Mouse (Mus musculus) olfactory bulb, adult 2 months (tissue): ENCODE results near the gene Hist1h4c. TPM values are rescaled to one million over a fixed set of nuclear protein-coding genes. Genes with fewer than 3 reads are reported as not detected.
"Not testable (repeated sequence)": the region's sequence is repeated elsewhere in the genome, so short reads cannot be mapped to it uniquely, and the experiment has no call there.

Source experiments
- H3K27ac ChIP-seq: fragments of 200-500 bp; 2 replicates; pipeline ENCODE4 v1.5.1; 2012; ENCODE audit warnings: low read depth, low read length; ENCODE audit not compliant: insufficient read depth
- H3K4me1 ChIP-seq: fragments of 200-500 bp; 2 replicates; pipeline ENCODE4 v1.6.1; 2012; ENCODE audit warnings: low read length; ENCODE audit not compliant: control insufficient read depth, insufficient read depth
- H3K4me3 ChIP-seq: fragments of 200-500 bp; 2 replicates; pipeline ENCODE4 v1.5.1; 2012; ENCODE audit warnings: mild to moderate bottlenecking, low read depth, low read length, moderate library complexity; ENCODE audit not compliant: insufficient read depth
- CTCF ChIP-seq: fragments of 200-500 bp; IDR thresholded peaks from 2 replicates; pipeline ENCODE4 v1.5.1; 2012; ENCODE audit warnings: low read depth, mild to moderate bottlenecking, low read length, moderate library complexity; ENCODE audit not compliant: insufficient read depth
- POLR2A ChIP-seq: fragments of 200-500 bp; IDR thresholded peaks from 2 replicates; pipeline ENCODE4 v1.6.1; 2012; ENCODE audit warnings: mild to moderate bottlenecking, low read depth, low read length, moderate library complexity; ENCODE audit not compliant: insufficient read depth
- WGBS: fragments of 180-500 bp; shearing (Covaris S2); methylation state at CpG from one replicate; pipeline ENCODE4 v1.1.7; 2018; 5-methylcytosine and 5-hydroxymethylcytosine counted together
- polyA plus RNA-seq: library from polyadenylated mRNA; stranded (reverse); fragments of >200 nt; gene quantifications from 2 replicates; pipeline ENCODE4 v1.2.4, GENCODE M21; 2012; ENCODE audit warnings: low replicate concordance; ENCODE audit not compliant: missing spikeins, insufficient read depth, insufficient read length

Gene Hist1h4c
- polyA plus RNA-seq, 1 experiment: not detected

- 20% methylated on average over 8 of the region's 8 CpGs for WGBS
- H3K4me1 ChIP-seq: no peaks in the 10 kb centered on the region
- no peak overlapping the region for H3K27ac ChIP-seq
- H3K4me3 ChIP-seq: no peak overlapping the region
- TF ChIP-seq POLR2A: no peak
- no peak for TF ChIP-seq CTCF
Measured at GRCm38 (mm10) chr13:23732156-23732804, 34.0 kb upstream of the Hist1h4c start.

GRCm38 (mm10) chr13:23730479-23730878 is 32.2 kb upstream of the Hist1h4c start:
- Histone ChIP-seq H3K4me3 (no peak overlapping the region), H3K4me1 (no peaks in the 10 kb centered on the region), H3K27ac (no peak overlapping the region)
- 57% methylated on average over 8 of the region's 8 CpGs for WGBS
- TF ChIP-seq POLR2A: no peak
- TF ChIP-seq CTCF: no peak

- TF ChIP-seq CTCF: no peak
- no peak for TF ChIP-seq POLR2A
- WGBS: 95% methylated on average over 5 of the region's 5 CpGs
- Histone ChIP-seq H3K4me1 (no peaks in the 10 kb centered on the region), H3K4me3 (no peak overlapping the region), H3K27ac (no peak overlapping the region)
Measured at GRCm38 (mm10) chr13:23729706-23730105, 31.5 kb upstream of the Hist1h4c start.

- Histone ChIP-seq H3K27ac (no peak overlapping the region), H3K4me3 (no peak overlapping the region), H3K4me1 (no peaks in the 10 kb centered on the region)
- 71% methylated on average over 9 of the region's 9 CpGs for WGBS
- TF ChIP-seq CTCF (no peak), POLR2A (no peak)
Measured at GRCm38 (mm10) chr13:23729192-23729525, 30.9 kb upstream of the Hist1h4c start.

GRCm38 (mm10) chr13:23728472-23729191 is 30.4 kb upstream of the Hist1h4c start:
- H3K4me3 ChIP-seq: no peak overlapping the region
- no peak for TF ChIP-seq CTCF
- no peak for TF ChIP-seq POLR2A
- no peaks in the 10 kb centered on the region for H3K4me1 ChIP-seq
- no peak overlapping the region for H3K27ac ChIP-seq
- 83% methylated on average over 18 of the region's 18 CpGs for WGBS

GRCm38 (mm10) chr13:23725213-23725612 is 27.0 kb upstream of the Hist1h4c start:
- WGBS: 59% methylated on average over 1 of the region's 1 CpGs
- Histone ChIP-seq H3K4me3 (no peak overlapping the region), H3K27ac (no peak overlapping the region), H3K4me1 (no peaks in the 10 kb centered on the region)
- no peak for TF ChIP-seq CTCF
- TF ChIP-seq POLR2A: no peak

GRCm38 (mm10) chr13:23724239-23724638 is 26.0 kb upstream of the Hist1h4c start:
- Histone ChIP-seq H3K27ac (no peak overlapping the region), H3K4me1 (no peaks in the 10 kb centered on the region), H3K4me3 (no peak overlapping the region)
- 89% methylated on average over 4 of the region's 4 CpGs for WGBS
- TF ChIP-seq POLR2A: no peak
- TF ChIP-seq CTCF: no peak

- 23% methylated on average over 2 of the region's 2 CpGs for WGBS
Measured at GRCm38 (mm10) chr13:23717593-23718245, 19.5 kb upstream of the Hist1h4c start.

GRCm38 (mm10) chr13:23717176-23717575 is 18.9 kb upstream of the Hist1h4c start:
- Histone ChIP-seq H3K27ac (no peak overlapping the region), H3K4me3 (no peak overlapping the region), H3K4me1 (no peaks in the 10 kb centered on the region)
- TF ChIP-seq CTCF: no peak
- TF ChIP-seq POLR2A: no peak
- WGBS: 64% methylated on average over 11 of the region's 11 CpGs

More at GRCm38 (mm10) chr13:23717593-23718245, 19.5 kb upstream of the Hist1h4c start:
- not testable (repeated sequence) for H3K4me3 ChIP-seq, H3K27ac ChIP-seq, H3K4me1 ChIP-seq
